Mouse (Mus musculus): ENCODE data around the gene Itgb2. TPM values are rescaled to one million over a fixed set of nuclear protein-coding genes. Genes with fewer than 3 reads are reported as not detected.

Gene Itgb2
- polyA plus RNA-seq, 1 experiment: 19.2 TPM

DNA sequence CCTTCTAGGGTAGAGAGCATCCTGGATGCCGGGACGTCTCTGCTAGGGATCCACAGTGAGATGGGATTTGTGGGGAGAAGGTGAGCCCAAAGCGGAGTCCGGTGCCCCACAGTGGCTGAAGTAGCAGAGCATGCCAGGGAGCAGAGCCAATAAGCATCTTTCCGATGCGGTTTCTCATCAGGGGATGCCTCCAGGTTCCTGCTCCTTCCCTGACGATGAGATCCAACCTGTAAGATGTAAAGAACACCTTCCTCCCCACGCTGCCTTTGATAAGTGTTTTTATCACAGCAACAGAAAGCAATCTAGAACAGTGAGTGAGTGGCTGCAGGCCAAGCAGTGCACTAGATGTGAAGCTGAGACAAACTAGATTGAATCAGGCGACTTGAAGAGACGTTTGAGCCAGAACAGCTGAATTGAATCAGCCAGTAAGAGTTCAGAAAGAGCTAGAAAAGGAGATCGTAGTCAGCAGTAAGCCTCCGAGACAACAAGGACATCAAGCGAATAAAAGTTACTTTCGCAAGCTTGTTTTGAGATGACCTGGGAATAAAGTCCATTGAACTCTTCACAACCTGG lies 13.6 kb upstream of the Itgb2 start:
- no peak for DNase-seq (ENCODE audit: low spot score)

GRCm38 (mm10) chr10:77517066-77517620 lies 12.9 kb upstream of the Itgb2 start:
- no peak for DNase-seq (ENCODE audit: low spot score)

- no peak for DNase-seq (ENCODE audit: low spot score)
Observed at GRCm38 (mm10) chr10:77517801-77518200, 12.3 kb upstream of the Itgb2 start.

DNA sequence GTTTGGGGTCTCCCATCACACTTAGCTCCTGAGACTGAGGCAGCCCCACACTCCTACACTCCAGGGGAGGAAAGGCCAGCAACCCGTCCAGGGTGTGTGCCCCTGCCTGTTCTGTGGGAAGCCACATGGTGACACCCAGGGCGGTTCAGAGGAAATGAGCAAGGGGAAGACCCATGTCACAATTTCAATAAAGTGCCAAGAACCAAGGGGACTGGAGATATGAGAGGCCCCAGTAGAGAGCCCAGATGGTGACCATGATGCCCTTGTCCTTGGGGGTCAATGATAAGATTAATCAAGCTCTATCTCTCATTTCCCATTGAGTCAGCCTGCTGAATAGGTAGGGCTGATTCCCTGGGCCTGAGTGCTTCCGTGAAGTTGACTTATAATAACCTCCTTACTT lies 10.9 kb upstream of the Itgb2 start:
- no peak for DNase-seq (ENCODE audit: low spot score)

- DNase-seq (ENCODE audit: low spot score): no peak
Observed at GRCm38 (mm10) chr10:77520497-77520896, 9.6 kb upstream of the Itgb2 start.

DNA sequence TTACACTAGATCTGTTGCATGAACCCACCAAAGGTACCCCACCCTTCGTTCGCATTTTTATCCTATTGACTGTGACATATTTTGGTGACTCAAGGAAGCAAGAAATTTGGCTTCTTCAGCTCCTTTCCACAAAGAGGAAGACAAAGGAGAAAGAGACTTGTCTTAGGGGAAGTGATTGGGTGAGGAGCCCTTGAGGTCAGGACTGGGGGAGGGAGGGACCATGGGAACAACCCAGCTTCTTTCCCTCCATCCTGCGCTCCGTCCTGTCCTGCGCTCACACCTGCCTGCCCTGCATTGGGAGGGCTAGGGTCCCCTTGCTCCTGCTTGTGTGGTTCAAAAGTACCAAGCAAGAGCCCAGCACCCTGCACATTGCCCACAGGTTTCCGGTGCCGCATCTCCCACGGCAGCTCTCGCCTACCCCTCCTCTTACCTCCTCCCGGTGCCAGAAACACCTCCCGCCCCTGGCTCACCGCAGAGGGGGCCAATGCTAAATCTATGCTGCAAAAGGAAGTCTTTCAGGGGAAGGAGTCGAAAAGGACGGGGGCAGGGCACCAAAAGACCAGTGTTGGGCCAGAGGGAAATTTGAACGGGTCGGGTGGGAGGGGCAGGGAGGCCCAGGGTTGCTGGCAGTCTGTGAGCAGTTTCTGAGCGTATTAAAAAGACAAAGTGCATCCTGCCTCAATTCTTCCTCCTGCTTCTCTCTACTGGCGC lies 7.9 kb upstream of the Itgb2 start:
- no peak for DNase-seq (ENCODE audit: low spot score)

GRCm38 (mm10) chr10:77522746-77523145 lies 7.3 kb upstream of the Itgb2 start:
- DNase-seq (ENCODE audit: low spot score): no peak

GRCm38 (mm10) chr10:77523321-77523720 lies 6.7 kb upstream of the Itgb2 start:
- no peak for DNase-seq (ENCODE audit: low spot score)

GRCm38 (mm10) chr10:77526488-77526887 lies 3.6 kb upstream of the Itgb2 start:
- DNase-seq (ENCODE audit: low spot score): no peak

DNA sequence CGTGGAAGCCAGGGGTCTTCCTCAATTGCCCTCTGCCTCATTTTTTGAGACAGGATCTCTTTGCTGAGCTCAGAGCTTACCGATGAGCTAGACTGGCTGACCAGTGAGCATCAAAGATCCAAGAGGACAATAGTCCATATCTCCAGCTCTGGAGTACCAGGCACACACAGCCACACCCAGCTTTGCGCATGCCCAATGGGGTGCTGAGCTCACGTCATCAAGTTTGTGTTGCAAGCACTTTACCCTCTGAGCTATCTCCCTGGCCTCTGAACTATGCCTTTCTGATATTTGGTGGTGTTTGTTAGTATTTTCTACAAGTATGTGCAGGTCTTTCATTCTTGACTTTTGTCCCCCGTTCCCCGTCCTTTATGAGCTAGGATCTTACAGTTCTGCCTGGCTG lies 1.4 kb upstream of the Itgb2 start:
- no peak for DNase-seq (ENCODE audit: low spot score)

DNA sequence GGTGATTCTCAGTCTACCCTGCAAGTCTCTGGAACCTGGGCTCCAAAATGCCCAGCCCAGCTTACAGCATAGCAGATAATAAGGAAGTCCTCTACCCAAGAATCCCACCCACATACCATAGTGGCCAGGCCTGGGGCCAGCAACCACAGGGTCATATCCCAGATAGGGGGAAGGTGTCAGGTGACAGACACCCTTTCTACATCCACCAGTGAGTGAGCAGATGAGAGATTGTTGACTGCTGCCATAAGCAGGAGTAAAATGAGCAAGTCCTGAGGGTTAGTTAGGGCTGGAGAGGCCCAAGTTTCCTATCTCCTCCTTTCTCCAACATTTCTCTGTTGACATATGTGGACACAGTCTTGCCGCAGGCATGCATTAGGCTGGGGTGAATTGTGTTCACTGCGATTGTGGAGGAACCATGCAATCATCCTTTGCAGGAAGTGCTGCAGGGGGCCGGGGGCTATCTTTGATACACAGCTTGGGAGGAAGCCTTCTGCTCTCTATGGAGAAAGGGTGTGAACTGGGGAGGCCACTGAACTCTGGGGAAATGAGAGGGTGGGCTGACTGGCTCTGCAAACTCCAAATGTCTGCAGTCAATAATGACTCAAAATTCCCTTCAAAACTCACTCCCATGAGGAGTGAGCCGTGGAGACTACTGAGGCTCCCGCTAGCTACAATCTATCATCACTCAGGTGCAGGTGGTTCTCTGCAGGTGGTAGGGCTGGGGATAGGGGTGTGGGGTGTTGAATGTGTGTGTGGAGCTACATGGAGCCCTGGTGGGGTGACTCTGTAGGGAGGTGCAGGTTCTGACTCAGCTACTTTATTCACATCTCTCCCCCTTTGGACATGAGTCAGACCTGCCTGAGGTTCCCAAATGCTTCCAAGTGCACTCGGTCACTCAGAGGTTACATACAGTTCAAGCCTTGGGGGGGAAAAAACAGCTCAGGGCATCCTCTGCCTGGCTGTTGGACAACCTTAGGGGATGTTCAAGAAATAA lies 1.3 kb downstream of the Itgb2 start:
- DNase-seq (ENCODE audit: low spot score): no peak

GRCm38 (mm10) chr10:77532020-77532413 lies 2.0 kb downstream of the Itgb2 start:
- no peak for DNase-seq (ENCODE audit: low spot score)

GRCm38 (mm10) chr10:77536727-77537126 lies 6.7 kb downstream of the Itgb2 start:
- DNase-seq (ENCODE audit: low spot score): no peak

- no peak for DNase-seq (ENCODE audit: low spot score)
Observed at GRCm38 (mm10) chr10:77537215-77538209, 7.5 kb downstream of the Itgb2 start.

GRCm38 (mm10) chr10:77539320-77539945 lies 9.4 kb downstream of the Itgb2 start:
- DNase-seq (ENCODE audit: low spot score): no peak

DNA sequence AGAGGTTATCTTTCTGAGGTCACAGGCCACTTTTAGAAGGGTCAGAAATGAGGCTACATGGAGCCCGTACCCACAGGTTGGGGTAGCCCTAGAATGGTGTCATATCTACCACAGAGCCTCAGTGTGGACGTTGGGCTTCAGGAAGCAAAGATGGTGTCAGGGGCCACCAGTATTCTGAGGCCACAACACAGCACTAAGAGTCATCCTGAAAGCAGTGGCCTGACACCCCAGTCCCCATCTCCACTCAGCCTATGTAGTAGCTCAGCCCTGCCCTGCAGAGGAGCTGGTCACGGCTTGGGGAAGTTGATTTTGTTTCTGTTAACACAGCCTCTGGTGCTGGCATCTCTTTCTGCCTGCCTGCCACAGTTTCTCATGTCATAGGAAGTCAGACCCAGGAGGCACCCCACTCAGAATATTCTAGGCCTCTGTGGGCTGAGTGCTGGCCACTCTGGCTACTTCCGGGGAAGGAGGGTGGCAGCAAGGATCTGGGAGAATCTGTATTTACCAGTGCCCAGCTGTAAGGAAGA lies 10.6 kb downstream of the Itgb2 start:
- DNase-seq (ENCODE audit: low spot score): no peak

DNA sequence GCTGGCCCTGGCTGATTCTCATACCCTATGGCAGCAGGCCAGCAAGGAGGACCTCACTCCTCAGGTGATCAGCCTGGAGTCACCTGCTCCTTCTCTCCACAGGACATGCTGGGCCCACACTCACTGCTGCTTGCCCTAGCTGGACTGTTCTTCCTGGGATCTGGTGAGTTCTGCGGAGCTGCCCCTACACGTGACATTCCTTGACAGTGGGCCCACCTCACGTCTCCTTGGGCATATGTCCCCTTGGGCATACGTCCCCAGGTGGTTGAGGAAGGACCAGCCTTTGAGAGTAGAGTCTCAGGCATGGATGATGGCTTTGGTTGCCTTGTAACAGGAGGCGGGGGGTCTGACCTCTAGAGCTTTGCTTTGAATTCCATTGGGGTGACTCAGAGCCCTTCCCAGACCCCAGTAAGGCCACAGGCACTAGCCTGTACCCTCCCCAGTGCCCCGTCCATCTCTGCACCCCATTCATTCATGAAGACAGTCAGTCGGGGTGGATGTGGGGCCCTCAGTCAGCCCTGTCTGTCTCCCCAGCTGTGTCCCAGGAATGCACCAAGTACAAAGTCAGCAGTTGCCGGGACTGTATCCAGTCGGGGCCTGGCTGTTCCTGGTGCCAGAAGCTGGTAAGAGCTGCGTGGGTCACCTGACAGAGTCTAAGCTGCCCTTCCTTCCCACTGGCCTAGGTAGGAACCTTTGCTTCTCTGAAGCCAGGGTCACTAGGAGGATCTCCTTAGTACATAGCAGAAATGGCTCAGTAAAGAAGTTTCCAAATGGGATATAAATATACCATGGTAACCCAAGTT lies 12.0 kb downstream of the Itgb2 start:
- no peak for DNase-seq (ENCODE audit: low spot score)

DNA sequence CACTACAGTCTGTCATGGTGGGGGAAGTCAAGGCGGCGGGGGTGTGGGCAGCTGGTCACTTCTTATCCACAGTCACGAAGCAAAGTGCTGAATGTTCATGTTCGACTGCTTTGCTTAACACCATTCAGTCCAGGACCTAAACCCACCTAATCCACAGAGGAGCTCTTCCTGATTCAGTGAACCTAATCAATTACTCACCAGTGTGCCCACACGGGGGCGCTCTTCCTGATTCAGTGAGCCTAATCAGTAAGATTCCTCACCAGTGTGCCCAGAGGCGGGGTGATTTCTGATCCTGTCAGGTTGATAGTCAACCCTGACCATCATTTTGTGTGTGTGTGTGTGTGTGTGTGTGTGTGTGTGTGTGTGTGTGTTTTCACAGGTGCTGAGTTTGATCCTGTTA lies 13.2 kb downstream of the Itgb2 start:
- DNase-seq (ENCODE audit: low spot score): no peak

DNA sequence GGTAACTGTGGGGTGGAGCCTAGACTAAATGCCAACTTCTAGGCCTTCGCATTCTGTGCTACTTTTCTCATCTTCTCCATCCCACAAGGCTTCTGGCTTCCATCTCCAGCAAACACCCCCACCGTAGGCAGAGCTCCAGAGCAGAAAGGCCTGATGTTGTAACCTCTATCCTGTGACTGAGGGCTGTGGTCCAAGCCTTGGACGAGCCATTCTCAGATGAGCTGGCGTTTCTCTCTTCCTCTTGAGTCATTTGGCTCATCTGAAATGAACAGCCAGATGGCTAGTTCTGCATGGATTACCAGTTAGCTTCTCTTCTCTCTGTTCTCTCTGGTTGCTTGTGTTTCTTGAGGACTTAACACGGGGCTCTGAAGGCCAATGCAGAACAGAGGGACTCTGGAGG lies 14.9 kb downstream of the Itgb2 start:
- no peak for DNase-seq (ENCODE audit: low spot score)

All from urinary bladder, adult 2 months (tissue).